Mouse (Mus musculus) heart, embryonic 16.5 days (tissue): ENCODE measurements at regions not wholly inside any gene's neighbourhood (a gene's known extent, or its start where the extent isn't known, plus 50 kb on each side); places are given as distances from the start of the nearest gene placed in this dataset.

Source experiments
- ATAC-seq: fragments of 200-750 bp; cut with Nextera tagmentation; replicated peaks from 2 replicates; pipeline ENCODE4 v1.8.0; 2017; ENCODE audit warnings: moderate number of reproducible peaks; ENCODE audit not compliant: insufficient read depth, low FRiP score; ENCODE audit errors: extremely low read depth
- H3K27ac ChIP-seq: fragments of 300-500 bp; sonication (generic); 2 replicates; pipeline ENCODE4 v1.5.1; 2014; ENCODE audit warnings: mild to moderate bottlenecking, low read length, control low read depth, moderate library complexity
- H3K27me3 ChIP-seq: fragments of 300-500 bp; sonication (generic); 2 replicates; pipeline ENCODE4 v1.6.1; 2014; ENCODE audit warnings: low read length, mixed read lengths; ENCODE audit not compliant: control insufficient read depth, insufficient read depth
- H3K36me3 ChIP-seq: fragments of 300-500 bp; sonication (generic); 2 replicates; pipeline ENCODE4 v1.6.1; 2014; ENCODE audit not compliant: control insufficient read depth, insufficient read depth
- H3K4me1 ChIP-seq: fragments of 300-500 bp; sonication (generic); 2 replicates; pipeline ENCODE4 v1.6.1; 2014; ENCODE audit warnings: low read length, mixed read lengths; ENCODE audit not compliant: control insufficient read depth, insufficient read depth
- H3K4me2 ChIP-seq: fragments of 300-500 bp; sonication (generic); 2 replicates; pipeline ENCODE4 v1.6.1; 2014; ENCODE audit warnings: low read depth, mild to moderate bottlenecking, control low read depth, low read length
- H3K4me3 ChIP-seq: fragments of 300-500 bp; sonication (generic); 2 replicates; pipeline ENCODE4 v1.5.1; 2014; ENCODE audit warnings: mild to moderate bottlenecking, control low read depth, low read length
- H3K9ac ChIP-seq: fragments of 300-500 bp; sonication (generic); 2 replicates; pipeline ENCODE4 v1.6.1; 2014; ENCODE audit warnings: low read length, control low read depth
- H3K9me3 ChIP-seq: fragments of 300-500 bp; sonication (generic); replicated peaks from 2 replicates; pipeline ENCODE4 v1.6.1; 2016; ENCODE audit warnings: low read length; ENCODE audit not compliant: control insufficient read depth
- WGBS: fragments of 180-500 bp; shearing (Covaris S2); extraction: QIAGEN DNeasy Blood & Tissue Kit; methylation state at CpG from one replicate; pipeline ENCODE4 v1.1.7; 2014; 5-methylcytosine and 5-hydroxymethylcytosine counted together

- Histone ChIP-seq H3K4me1 (no peaks in the 10 kb centered on the region), H3K9ac (no peak overlapping the region), H3K4me2 (no peak overlapping the region), H3K4me3 (no peak overlapping the region), H3K9me3 (no peaks in the 10 kb centered on the region), H3K36me3 (no peaks in the 10 kb centered on the region), H3K27me3 (peaks cover 17% of the 10 kb centered on the region; the same call in 1 of the 2 replicates), H3K27ac (no peak overlapping the region)
- 50% methylated on average over 10 of the region's 10 CpGs for WGBS
- no peak for ATAC-seq
Observed at GRCm38 (mm10) chr11:71440392-71440791, 209.9 kb upstream of the Nlrp1b start.

GRCm38 (mm10) chr11:71444056-71444455 is 213.5 kb upstream of the Nlrp1b start:
- no peak overlapping the region for H3K4me2 ChIP-seq
- H3K36me3 ChIP-seq = no peaks in the 10 kb centered on the region
- WGBS = 43% methylated on average over 6 of the region's 6 CpGs

GRCm38 (mm10) chr11:71446641-71447040 is 216.1 kb upstream of the Nlrp1b start:
- WGBS = 35% methylated on average over 5 of the region's 5 CpGs
- no peak for ATAC-seq
- H3K27me3 ChIP-seq = no peaks in the 10 kb centered on the region

More at GRCm38 (mm10) chr11:71444056-71444455, 213.5 kb upstream of the Nlrp1b start:
- no peaks in the 10 kb centered on the region for H3K4me1 ChIP-seq
- no peaks in the 10 kb centered on the region for H3K9me3 ChIP-seq
- peaks cover 11% of the 10 kb centered on the region; the same call in 1 of the 2 replicates for H3K27me3 ChIP-seq
- no peak overlapping the region for H3K9ac ChIP-seq
- no peak overlapping the region for H3K4me3 ChIP-seq
- ATAC-seq = no peak
- no peak overlapping the region for H3K27ac ChIP-seq

GRCm38 (mm10) chr11:71447841-71448745 is 217.6 kb upstream of the Nlrp1b start:
- Histone ChIP-seq H3K4me2 (no peak overlapping the region), H3K4me3 (no peak overlapping the region), H3K9ac (no peak overlapping the region), H3K36me3 (no peaks in the 10 kb centered on the region), H3K4me1 (no peaks in the 10 kb centered on the region), H3K27me3 (no peaks in the 10 kb centered on the region), H3K9me3 (no peaks in the 10 kb centered on the region), H3K27ac (no peak overlapping the region)
- no peak for ATAC-seq
- WGBS = 65% methylated on average over 10 of the region's 10 CpGs

More at GRCm38 (mm10) chr11:71446641-71447040, 216.1 kb upstream of the Nlrp1b start:
- Histone ChIP-seq H3K9ac (no peak overlapping the region), H3K9me3 (no peaks in the 10 kb centered on the region), H3K4me1 (no peaks in the 10 kb centered on the region), H3K4me3 (no peak overlapping the region), H3K36me3 (no peaks in the 10 kb centered on the region), H3K4me2 (no peak overlapping the region), H3K27ac (no peak overlapping the region)

- no peaks in the 10 kb centered on the region for H3K27me3 ChIP-seq
- H3K4me3 ChIP-seq = no peak overlapping the region
- no peak for ATAC-seq
- no peaks in the 10 kb centered on the region for H3K36me3 ChIP-seq
- no peaks in the 10 kb centered on the region for H3K9me3 ChIP-seq
- H3K27ac ChIP-seq = no peak overlapping the region
- WGBS = 68% methylated on average over 3 of the region's 3 CpGs
- H3K4me1 ChIP-seq = no peaks in the 10 kb centered on the region
- H3K9ac ChIP-seq = no peak overlapping the region
- H3K4me2 ChIP-seq = no peak overlapping the region
Observed at GRCm38 (mm10) chr11:71480094-71480493, 249.6 kb upstream of the Nlrp1b start.

- Histone ChIP-seq H3K9ac (no peak overlapping the region), H3K27ac (no peak overlapping the region), H3K4me2 (no peak overlapping the region), H3K27me3 (no peaks in the 10 kb centered on the region), H3K4me1 (no peaks in the 10 kb centered on the region), H3K36me3 (no peaks in the 10 kb centered on the region), H3K4me3 (no peak overlapping the region), H3K9me3 (peaks cover 7% of the 10 kb centered on the region)
- no peak for ATAC-seq
- WGBS = 61% methylated on average over 5 of the region's 5 CpGs
Observed at GRCm38 (mm10) chr11:71497863-71498262, 251.9 kb upstream of the Wscd1 start.

GRCm38 (mm10) chr11:71498299-71498698 is 251.4 kb upstream of the Wscd1 start:
- H3K9me3 ChIP-seq = peaks cover 3% of the 10 kb centered on the region
- ATAC-seq = no peak
- H3K4me3 ChIP-seq = no peak overlapping the region
- no peak overlapping the region for H3K4me2 ChIP-seq
- no peaks in the 10 kb centered on the region for H3K36me3 ChIP-seq
- no peaks in the 10 kb centered on the region for H3K27me3 ChIP-seq
- no peak overlapping the region for H3K9ac ChIP-seq
- no peaks in the 10 kb centered on the region for H3K4me1 ChIP-seq
- WGBS = 84% methylated on average over 3 of the region's 3 CpGs
- H3K27ac ChIP-seq = no peak overlapping the region

- H3K36me3 ChIP-seq = no peaks in the 10 kb centered on the region
- no peaks in the 10 kb centered on the region for H3K27me3 ChIP-seq
- H3K4me2 ChIP-seq = no peak overlapping the region
- WGBS = 69% methylated on average over 3 of the region's 3 CpGs
- no peaks in the 10 kb centered on the region for H3K9me3 ChIP-seq
- H3K4me1 ChIP-seq = no peaks in the 10 kb centered on the region
- no peak overlapping the region for H3K27ac ChIP-seq
- no peak overlapping the region for H3K4me3 ChIP-seq
- H3K9ac ChIP-seq = no peak overlapping the region
- no peak for ATAC-seq
Observed at GRCm38 (mm10) chr11:71502156-71502555, 247.6 kb upstream of the Wscd1 start.

- 64% methylated on average over 15 of the region's 15 CpGs for WGBS
- H3K36me3 ChIP-seq = no peaks in the 10 kb centered on the region
- no peak for ATAC-seq
- no peak overlapping the region for H3K9ac ChIP-seq
- H3K27me3 ChIP-seq = no peaks in the 10 kb centered on the region
- no peak overlapping the region for H3K4me2 ChIP-seq
- no peak overlapping the region for H3K27ac ChIP-seq
- H3K4me3 ChIP-seq = no peak overlapping the region
- H3K9me3 ChIP-seq = no peaks in the 10 kb centered on the region
- H3K4me1 ChIP-seq = no peaks in the 10 kb centered on the region
Observed at GRCm38 (mm10) chr11:71512271-71513066, 237.3 kb upstream of the Wscd1 start.
